Mouse (Mus musculus): ENCODE data around the gene Clec2d. TPM values are rescaled to one million over a fixed set of nuclear protein-coding genes. Genes with fewer than 3 reads are reported as not detected.
"Not testable (repeated sequence)": the region's sequence is repeated elsewhere in the genome, so short reads cannot be mapped to it uniquely, and the experiment has no call there.

Clec2d gene
- polyA plus RNA-seq, 1 experiment from 2014 or later = 0.24 TPM

DNA sequence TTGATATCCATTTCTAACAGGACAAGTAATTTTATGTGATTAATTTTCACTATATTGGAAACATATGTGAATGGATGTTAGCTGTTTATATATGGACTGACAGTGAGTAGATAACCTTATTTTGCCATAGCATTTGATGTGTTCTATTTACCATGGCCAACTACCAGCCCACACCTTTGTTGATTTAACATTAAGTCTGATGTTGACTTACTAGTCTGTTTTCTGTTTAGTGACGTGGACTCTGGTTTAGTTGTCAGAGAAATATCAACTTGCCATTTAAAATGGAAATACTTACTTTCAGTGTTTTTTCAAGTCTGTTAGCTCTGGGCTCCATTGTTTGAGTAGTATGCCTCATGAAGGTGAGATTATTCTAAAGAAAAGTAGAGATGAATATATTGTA lies 3.8 kb upstream of the Clec2d start:
- ATAC-seq (ENCODE audit: low FRiP score) = no peak
- H3K27ac ChIP-seq (replicated peaks) = no peak overlapping the region
- WGBS = 86% methylated on average over 1 of the region's 1 CpGs

DNA sequence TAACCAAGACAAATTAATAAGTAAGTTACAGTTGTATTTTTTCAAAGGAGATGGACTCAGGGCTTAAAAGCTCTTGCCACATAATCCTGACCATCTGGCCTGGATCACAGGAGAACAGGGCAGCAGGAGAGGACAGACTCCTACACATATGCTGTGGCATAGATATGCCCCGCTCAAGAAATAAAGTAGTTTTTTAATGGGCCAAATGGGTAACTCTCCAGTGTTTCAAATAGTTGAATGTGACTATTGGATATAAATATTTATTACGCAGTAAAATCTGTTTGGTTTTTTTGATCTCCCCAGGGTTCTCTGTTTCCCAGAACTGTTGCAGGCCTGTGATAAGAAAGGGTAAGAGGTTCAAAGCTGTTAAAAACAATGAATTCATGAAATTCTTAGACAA lies 1.1 kb upstream of the Clec2d start:
- Histone ChIP-seq H3K4me1 (peaks cover 4% of the 10 kb centered on the region), H3K4me3 (replicated peaks) (no peak overlapping the region), H3K27ac (replicated peaks) (no peak overlapping the region), H3K9me3 (replicated peaks) (no peaks in the 10 kb centered on the region), H3K36me3 (no peaks in the 10 kb centered on the region), H3K4me2 (no peak overlapping the region), H3K27me3 (replicated peaks) (no peaks in the 10 kb centered on the region), H3K9ac (replicated peaks) (no peak overlapping the region)
- 97% methylated on average over 2 of the region's 2 CpGs for WGBS
- no peak for ATAC-seq (ENCODE audit: low FRiP score)

More for the DNA sequence above, 3.8 kb upstream of the Clec2d start:
- no peaks in the 10 kb centered on the region for H3K36me3 ChIP-seq
- H3K9ac ChIP-seq (replicated peaks) = no peak overlapping the region
- no peak overlapping the region for H3K4me2 ChIP-seq
- H3K4me3 ChIP-seq (replicated peaks) = no peak overlapping the region
- peaks cover 4% of the 10 kb centered on the region for H3K4me1 ChIP-seq
- H3K9me3 ChIP-seq (replicated peaks) = no peaks in the 10 kb centered on the region
- no peaks in the 10 kb centered on the region for H3K27me3 ChIP-seq (replicated peaks)

DNA sequence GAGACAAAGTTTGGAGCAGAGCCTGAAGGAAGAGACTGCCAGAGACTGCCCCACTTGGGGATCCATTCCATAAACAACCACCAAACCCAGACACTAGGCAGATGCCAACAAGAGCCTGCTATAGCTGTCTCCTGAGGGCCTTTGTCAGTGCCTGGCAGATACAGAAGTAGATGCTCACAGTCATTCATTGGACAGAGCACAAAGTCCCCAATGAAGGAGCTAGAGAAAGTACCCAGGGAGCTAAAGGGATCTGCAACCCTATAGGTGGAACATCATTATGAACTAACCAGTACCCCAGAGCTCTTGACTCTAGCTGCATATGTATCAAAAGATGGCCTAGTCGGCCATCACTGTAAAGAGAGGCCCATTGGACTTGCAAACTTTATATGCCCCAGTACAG lies 584 bp upstream of the Clec2d start:
- not testable (repeated sequence) for H3K4me2 ChIP-seq; H3K4me3 ChIP-seq (replicated peaks); H3K9me3 ChIP-seq (replicated peaks); H3K36me3 ChIP-seq; H3K27me3 ChIP-seq (replicated peaks); H3K4me1 ChIP-seq; H3K9ac ChIP-seq (replicated peaks); H3K27ac ChIP-seq (replicated peaks); ATAC-seq (ENCODE audit: low FRiP score)
- WGBS = 91% methylated on average over 1 of the region's 1 CpGs

DNA sequence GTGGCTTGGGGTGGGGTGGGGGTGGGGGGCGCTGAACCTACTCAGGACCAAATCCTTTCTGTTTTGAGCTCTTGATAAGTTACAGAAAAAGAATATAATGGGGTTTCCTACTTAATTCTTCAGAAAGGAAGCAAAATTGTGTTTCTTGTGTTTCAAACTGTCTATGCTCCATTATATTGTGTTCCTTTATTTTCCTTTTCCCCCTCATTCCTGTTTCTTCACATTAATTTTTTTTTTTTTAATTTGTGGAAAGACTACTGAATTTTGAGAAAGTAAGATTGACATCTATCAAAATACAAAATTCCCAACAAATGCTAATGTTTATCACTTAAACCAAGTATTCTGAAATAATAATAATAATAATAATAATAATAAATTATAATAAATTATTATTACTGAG lies 834 bp downstream of the Clec2d start:
- Histone ChIP-seq H3K4me2 (peak overlapping the region; percentile 52), H3K9me3 (replicated peaks) (no peaks in the 10 kb centered on the region), H3K4me1 (peaks cover 4% of the 10 kb centered on the region), H3K36me3 (no peaks in the 10 kb centered on the region), H3K27me3 (replicated peaks) (no peaks in the 10 kb centered on the region), H3K27ac (replicated peaks) (peak overlapping the region; percentile 81), H3K9ac (replicated peaks) (peak overlapping the region; percentile 48; the same call in 1 of the 2 replicates), H3K4me3 (replicated peaks) (peak overlapping the region; percentile 39)
- no peak for ATAC-seq (ENCODE audit: low FRiP score)
- WGBS = 11% methylated on average over 1 of the region's 1 CpGs

DNA sequence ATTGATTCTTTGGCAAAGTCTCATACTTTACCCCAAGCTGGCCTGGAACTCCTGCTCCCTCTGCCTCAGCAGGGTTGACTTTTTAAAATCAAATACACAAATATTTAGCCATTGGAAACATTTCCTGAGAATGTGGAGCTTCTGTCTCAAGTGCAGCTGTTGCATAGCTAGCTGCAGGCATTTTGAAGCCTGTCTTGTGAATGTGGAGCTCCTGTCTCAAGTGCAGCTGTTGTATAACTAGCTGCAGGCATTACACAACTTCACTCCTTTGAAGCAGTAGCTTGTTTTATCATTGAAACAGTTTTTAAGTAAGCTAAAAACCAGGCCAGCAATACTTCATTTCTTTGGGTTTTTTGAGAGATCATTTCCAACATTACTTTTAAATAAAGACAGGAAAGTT lies 1.3 kb downstream of the Clec2d start:
- Histone ChIP-seq H3K9me3 (replicated peaks) (no peaks in the 10 kb centered on the region), H3K9ac (replicated peaks) (no peak overlapping the region), H3K27ac (replicated peaks) (no peak overlapping the region), H3K4me1 (peaks cover 4% of the 10 kb centered on the region), H3K4me3 (replicated peaks) (peak overlapping the region; percentile 24), H3K27me3 (replicated peaks) (no peaks in the 10 kb centered on the region), H3K36me3 (no peaks in the 10 kb centered on the region), H3K4me2 (peak overlapping the region; percentile 22; the same call in 1 of the 2 replicates)
- ATAC-seq (ENCODE audit: low FRiP score) = no peak

DNA sequence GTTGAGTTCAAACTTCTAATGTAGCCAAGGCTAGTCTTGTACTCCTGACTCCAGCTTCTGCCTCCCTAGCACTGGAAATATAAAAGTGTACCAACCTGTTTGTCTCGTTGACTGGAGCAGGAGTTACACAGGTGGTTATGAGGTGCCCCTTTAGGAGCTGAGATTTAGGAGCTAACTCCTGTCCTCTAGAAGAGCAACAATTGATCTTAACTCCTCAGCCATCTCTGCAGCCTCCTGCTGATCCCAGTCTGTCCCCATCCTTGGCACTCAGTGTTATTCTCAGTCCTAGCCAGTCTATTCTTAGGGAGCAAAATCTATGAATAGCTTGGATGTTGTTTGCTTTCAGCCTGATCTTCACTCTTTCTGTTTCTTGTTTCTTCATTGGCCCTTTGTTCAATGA lies 2.1 kb downstream of the Clec2d start:
- Histone ChIP-seq H3K27ac (replicated peaks) (no peak overlapping the region), H3K36me3 (no peaks in the 10 kb centered on the region), H3K27me3 (replicated peaks) (no peaks in the 10 kb centered on the region), H3K4me1 (peaks cover 4% of the 10 kb centered on the region), H3K4me3 (replicated peaks) (no peak overlapping the region), H3K9ac (replicated peaks) (no peak overlapping the region), H3K9me3 (replicated peaks) (no peaks in the 10 kb centered on the region), H3K4me2 (peak overlapping the region; percentile 22; the same call in 1 of the 2 replicates)
- 85% methylated on average over 1 of the region's 1 CpGs for WGBS
- no peak for ATAC-seq (ENCODE audit: low FRiP score)

DNA sequence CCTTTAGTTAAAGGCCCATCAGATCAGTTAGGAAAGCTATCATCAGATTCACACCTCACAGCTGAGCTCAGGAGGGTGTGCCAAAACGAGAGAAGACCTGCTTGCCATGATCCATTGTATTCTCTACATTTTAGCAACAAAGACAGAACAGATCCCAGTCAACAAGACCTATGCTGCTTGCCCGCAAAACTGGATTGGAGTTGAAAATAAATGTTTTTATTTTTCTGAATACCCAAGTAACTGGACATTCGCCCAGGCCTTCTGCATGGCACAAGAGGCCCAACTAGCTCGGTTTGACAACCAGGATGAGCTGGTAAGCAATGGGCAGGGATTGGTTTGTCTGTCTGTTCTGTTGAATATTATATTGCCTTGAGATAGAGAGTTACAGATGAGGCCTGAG lies 3.6 kb downstream of the Clec2d start:
- not testable (repeated sequence) for H3K9ac ChIP-seq (replicated peaks); H3K4me3 ChIP-seq (replicated peaks); H3K4me1 ChIP-seq; H3K9me3 ChIP-seq (replicated peaks); H3K27me3 ChIP-seq (replicated peaks); H3K4me2 ChIP-seq; H3K27ac ChIP-seq (replicated peaks); ATAC-seq (ENCODE audit: low FRiP score); H3K36me3 ChIP-seq
- WGBS = 87% methylated on average over 4 of the region's 4 CpGs

DNA sequence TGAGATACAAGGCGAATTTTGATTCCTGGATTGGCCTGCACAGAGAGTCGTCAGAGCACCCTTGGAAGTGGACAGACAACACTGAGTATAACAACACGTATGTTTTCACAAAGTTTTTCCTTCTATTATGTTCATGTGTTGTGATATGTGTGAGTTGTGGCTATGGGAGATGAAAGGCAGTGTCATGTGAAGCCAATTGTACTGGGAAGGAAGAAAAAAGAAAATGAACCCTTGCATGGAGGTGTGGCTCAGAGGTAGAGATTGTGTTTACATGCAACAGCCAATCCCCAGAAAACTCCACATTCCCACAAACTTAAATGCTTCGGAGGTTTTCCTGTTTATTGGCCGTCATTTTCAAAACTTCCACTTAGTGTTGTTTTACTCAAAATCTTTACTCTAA lies 4.4 kb downstream of the Clec2d start:
- Histone ChIP-seq H3K4me1 (peaks cover 4% of the 10 kb centered on the region), H3K27me3 (replicated peaks) (no peaks in the 10 kb centered on the region), H3K27ac (replicated peaks) (no peak overlapping the region), H3K4me3 (replicated peaks) (no peak overlapping the region), H3K4me2 (no peak overlapping the region), H3K36me3 (no peaks in the 10 kb centered on the region), H3K9me3 (replicated peaks) (no peaks in the 10 kb centered on the region), H3K9ac (replicated peaks) (no peak overlapping the region)
- no peak for ATAC-seq (ENCODE audit: low FRiP score)
- WGBS = 93% methylated on average over 5 of the region's 5 CpGs

DNA sequence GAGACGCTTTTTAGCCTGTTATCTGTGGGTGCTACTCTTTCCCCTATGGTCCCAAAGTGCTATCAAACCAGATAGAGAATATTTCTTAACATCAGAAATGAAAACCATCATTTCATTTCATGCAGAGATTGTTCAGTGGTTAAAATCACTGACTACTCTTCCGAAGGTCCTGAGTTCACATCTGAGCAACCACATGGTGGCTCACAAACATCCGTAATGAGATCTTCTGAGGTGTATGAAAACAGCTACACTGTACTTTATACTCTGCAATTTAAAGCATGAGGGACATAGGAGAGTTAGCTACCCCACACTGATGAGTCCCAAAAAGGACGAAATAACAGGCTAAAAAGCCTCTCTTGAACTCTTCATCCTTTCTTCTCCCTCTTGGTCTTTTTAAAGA lies 5.6 kb downstream of the Clec2d start:
- Histone ChIP-seq H3K4me2 (no peak overlapping the region), H3K27ac (replicated peaks) (no peak overlapping the region), H3K9ac (replicated peaks) (no peak overlapping the region), H3K4me3 (replicated peaks) (no peak overlapping the region), H3K4me1 (no peaks in the 10 kb centered on the region), H3K36me3 (no peaks in the 10 kb centered on the region), H3K27me3 (replicated peaks) (no peaks in the 10 kb centered on the region), H3K9me3 (replicated peaks) (no peaks in the 10 kb centered on the region)
- ATAC-seq (ENCODE audit: low FRiP score) = no peak
- 88% methylated on average over 4 of the region's 4 CpGs for WGBS

DNA sequence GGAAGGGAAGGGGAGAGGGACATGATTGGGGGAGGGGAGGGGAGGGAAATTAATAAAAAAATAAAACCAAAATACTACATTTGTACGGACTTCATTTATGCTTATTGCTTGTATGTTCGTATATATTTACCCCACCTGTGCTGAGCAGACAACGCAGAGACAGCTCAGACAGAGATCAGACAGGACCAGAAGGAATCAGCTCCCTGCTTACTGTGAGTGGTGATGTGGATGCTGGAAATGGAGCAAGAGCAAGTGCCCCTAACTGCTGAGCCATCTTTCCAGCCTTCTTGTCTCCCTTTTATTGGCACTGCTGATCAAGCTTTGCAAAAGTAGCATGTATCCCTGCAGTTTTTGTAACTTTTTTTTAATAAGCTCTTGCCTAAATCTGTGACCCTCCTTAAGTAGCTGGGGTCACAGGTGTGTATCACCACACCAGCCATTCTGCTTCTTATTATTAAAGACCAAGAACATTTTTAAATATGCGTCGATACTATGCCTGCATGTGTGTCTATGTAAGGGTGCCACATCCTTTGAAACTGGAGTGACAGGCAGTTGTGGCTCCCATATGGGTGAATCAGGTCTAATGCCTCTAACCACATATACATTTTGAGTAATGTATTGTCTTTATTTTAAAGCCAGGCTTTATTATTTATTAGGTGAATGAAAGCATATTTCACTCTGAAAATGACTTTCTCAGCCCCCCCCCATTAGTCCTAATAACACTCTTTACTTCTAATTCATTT lies 6.2 kb downstream of the Clec2d start:
- 93% methylated on average over 5 of the region's 5 CpGs for WGBS
- H3K4me1 ChIP-seq = no peaks in the 10 kb centered on the region
- ATAC-seq (ENCODE audit: low FRiP score) = no peak
- no peaks in the 10 kb centered on the region for H3K36me3 ChIP-seq
- no peak overlapping the region for H3K4me2 ChIP-seq
- no peaks in the 10 kb centered on the region for H3K27me3 ChIP-seq (replicated peaks)
- H3K27ac ChIP-seq (replicated peaks) = no peak overlapping the region
- H3K9ac ChIP-seq (replicated peaks) = no peak overlapping the region
- H3K4me3 ChIP-seq (replicated peaks) = no peak overlapping the region
- no peaks in the 10 kb centered on the region for H3K9me3 ChIP-seq (replicated peaks)

DNA sequence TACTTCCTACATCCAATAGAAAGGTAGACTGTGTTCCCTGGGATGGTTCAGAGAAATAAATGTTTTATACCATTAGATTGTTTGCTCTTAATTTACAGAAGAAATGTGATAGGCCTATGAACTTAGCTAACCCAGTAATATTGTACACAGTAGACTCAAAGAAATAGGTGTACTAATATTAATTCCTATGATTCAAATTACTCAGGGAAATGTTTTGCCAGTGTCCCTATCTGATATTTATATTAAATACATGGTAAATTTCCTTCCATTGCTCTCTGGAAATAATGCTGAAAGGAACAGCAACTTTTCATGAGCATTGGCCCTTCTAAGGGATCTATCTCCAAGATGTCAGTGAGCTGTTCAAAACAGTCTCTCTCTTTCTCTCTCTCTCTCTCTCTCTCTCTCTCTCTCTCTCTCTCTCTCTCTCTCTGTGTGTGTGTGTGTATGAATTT lies 6.8 kb downstream of the Clec2d start:
- Histone ChIP-seq H3K4me2 (no peak overlapping the region), H3K36me3 (no peaks in the 10 kb centered on the region), H3K27ac (replicated peaks) (no peak overlapping the region), H3K9me3 (replicated peaks) (no peaks in the 10 kb centered on the region), H3K9ac (replicated peaks) (no peak overlapping the region), H3K27me3 (replicated peaks) (no peaks in the 10 kb centered on the region), H3K4me1 (no peaks in the 10 kb centered on the region), H3K4me3 (replicated peaks) (no peak overlapping the region)
- ATAC-seq (ENCODE audit: low FRiP score) = no peak

DNA sequence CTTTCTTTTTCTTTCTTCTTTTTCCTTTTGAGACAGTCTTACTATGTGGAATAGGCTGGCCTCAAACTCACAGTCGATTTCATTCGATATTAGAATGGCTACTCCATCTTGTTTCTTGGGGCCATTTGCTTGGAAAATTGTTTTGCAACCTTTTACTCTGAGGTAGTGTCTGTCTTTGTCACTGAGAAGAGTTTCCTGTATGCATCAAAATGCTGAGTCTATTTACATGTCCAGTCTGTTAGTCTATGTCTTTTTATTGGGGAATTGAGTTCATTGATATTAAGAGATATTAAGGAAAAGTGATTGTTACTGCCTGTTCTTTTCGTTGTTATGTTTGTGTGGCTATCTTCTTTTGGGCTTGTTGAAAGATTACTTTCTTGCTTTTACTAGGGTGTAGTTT lies 7.4 kb downstream of the Clec2d start:
- H3K36me3 ChIP-seq; H3K4me3 ChIP-seq (replicated peaks); H3K9me3 ChIP-seq (replicated peaks); H3K27me3 ChIP-seq (replicated peaks); H3K27ac ChIP-seq (replicated peaks); ATAC-seq (ENCODE audit: low FRiP score); H3K4me1 ChIP-seq; H3K9ac ChIP-seq (replicated peaks); H3K4me2 ChIP-seq: not testable (repeated sequence)
- 96% methylated on average over 3 of the region's 3 CpGs for WGBS
